Mouse (Mus musculus) skeletal muscle tissue, adult 2 months (tissue): ENCODE data around the gene Atp8b3.

ENCODE experiments used
- DNase-seq: peaks from one replicate; pipeline ENCODE4 v3.0.0-alpha.2; 2012; ENCODE audit warnings: low read depth, low spot score

Gene Atp8b3

GRCm38 (mm10) chr10:80538710-80539394 lies at the start of gene Atp8b3:
Atp8b3 (minus strand) TSS chr10:80539124.
- peak; percentile 74 for DNase-seq

GRCm38 (mm10) chr10:80587305-80587657 lies 48.4 kb upstream of the Atp8b3 start:
- no peak for DNase-seq

- DNase-seq, result no peak
Measured at GRCm38 (mm10) chr10:80586407-80587304, 47.7 kb upstream of the Atp8b3 start.

GRCm38 (mm10) chr10:80585581-80585980 lies 46.7 kb upstream of the Atp8b3 start:
- DNase-seq, result no peak

GRCm38 (mm10) chr10:80584642-80585552 lies 46.0 kb upstream of the Atp8b3 start:
- no peak for DNase-seq

GRCm38 (mm10) chr10:80584045-80584488 lies 45.1 kb upstream of the Atp8b3 start:
- DNase-seq, result no peak

GRCm38 (mm10) chr10:80583047-80583446 lies 44.1 kb upstream of the Atp8b3 start:
- no peak for DNase-seq

- peak; percentile 59 for DNase-seq
Measured at GRCm38 (mm10) chr10:80578911-80579310, 40.0 kb upstream of the Atp8b3 start.

- DNase-seq, result peak; percentile 75
Measured at GRCm38 (mm10) chr10:80578131-80578750, 39.3 kb upstream of the Atp8b3 start.

GRCm38 (mm10) chr10:80577195-80578130 lies 38.5 kb upstream of the Atp8b3 start, which contains the start of gene Klf16:
Klf16 (minus strand) TSS chr10:80577321.
- DNase-seq, result peak; percentile 93

- no peak for DNase-seq
Measured at GRCm38 (mm10) chr10:80576351-80577194, 37.6 kb upstream of the Atp8b3 start.

GRCm38 (mm10) chr10:80575925-80576324 lies 37.0 kb upstream of the Atp8b3 start:
- no peak for DNase-seq

GRCm38 (mm10) chr10:80574896-80575295 lies 36.0 kb upstream of the Atp8b3 start:
- DNase-seq, result no peak

GRCm38 (mm10) chr10:80573944-80574343 lies 35.0 kb upstream of the Atp8b3 start:
- DNase-seq, result no peak

GRCm38 (mm10) chr10:80572477-80572876 lies 33.6 kb upstream of the Atp8b3 start:
- no peak for DNase-seq

GRCm38 (mm10) chr10:80570871-80571836 lies 32.2 kb upstream of the Atp8b3 start:
- DNase-seq, result no peak

GRCm38 (mm10) chr10:80570419-80570818 lies 31.5 kb upstream of the Atp8b3 start:
- no peak for DNase-seq

GRCm38 (mm10) chr10:80569664-80570066 lies 30.7 kb upstream of the Atp8b3 start:
- peak; percentile 69 for DNase-seq
